Mouse (Mus musculus) spleen, adult 2 months (tissue): ENCODE measurements around the gene Cln6.
"Not testable (repeated sequence)": the region's sequence is repeated elsewhere in the genome, so short reads cannot be mapped to it uniquely, and the experiment has no call there.

Experiments
- CTCF ChIP-seq: fragments of 200-500 bp; IDR thresholded peaks from 2 replicates; pipeline ENCODE4 v1.5.1; 2011; ENCODE audit warnings: mild to moderate bottlenecking, inconsistent platforms; ENCODE audit not compliant: insufficient read depth, insufficient read length, insufficient replicate concordance; ENCODE audit errors: extremely low read depth
- POLR2A ChIP-seq: fragments of 200-500 bp; IDR thresholded peaks from 2 replicates; pipeline ENCODE4 v1.6.1; 2011; ENCODE audit warnings: low read depth, low read length, inconsistent platforms

DNA sequence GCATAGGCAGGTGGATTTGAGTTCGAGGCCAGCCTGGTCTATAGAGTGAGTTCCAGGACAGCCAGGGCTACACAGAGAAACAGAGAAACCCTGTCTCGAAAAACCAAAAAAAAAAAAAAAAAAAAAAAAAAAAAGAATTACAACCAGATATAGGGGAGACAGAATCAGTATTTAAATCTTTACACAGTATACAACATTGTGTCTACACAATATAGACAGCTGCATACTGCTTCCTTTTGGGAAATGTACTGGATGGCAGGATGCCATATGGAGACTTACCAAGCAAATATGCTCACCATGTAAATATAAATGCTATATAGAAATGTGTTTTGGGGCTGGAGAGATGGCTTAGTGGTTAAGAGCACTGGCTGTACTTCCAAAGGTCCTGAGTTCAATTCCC lies 39.4 kb upstream of the Cln6 start:
- not testable (repeated sequence) for TF ChIP-seq CTCF, POLR2A
